Mouse (Mus musculus) stomach, postnatal 0 days (tissue): Measurements from ENCODE around the gene Cpt1c.

Experiments
- CTCF ChIP-seq: IDR thresholded peaks from 2 replicates; pipeline ENCODE4 v1.5.1; 2016; ENCODE audit warnings: antibody characterized with exemption, low read depth, mild to moderate bottlenecking, moderate library complexity
- EP300 ChIP-seq: optimal IDR thresholded peaks from 2 replicates; pipeline ENCODE3; 2016; ENCODE audit warnings: antibody characterized with exemption

GRCm38 (mm10) chr7:44955628-44956027, 19.0 kb downstream of the Cpt1c start:
- TF ChIP-seq CTCF (peak; percentile 74), EP300 (no peak)
